Mouse (Mus musculus) c-Kit-positive CD71-positive TER-119-negative erythroid progenitor cells, embryonic 14.5 days (primary cell): ENCODE results near the gene Fah.

Source experiments
- DNase-seq: peaks from one replicate; pipeline ENCODE4 v3.0.0-alpha.2; 2013; ENCODE audit warnings: low read depth

The Fah gene

DNA sequence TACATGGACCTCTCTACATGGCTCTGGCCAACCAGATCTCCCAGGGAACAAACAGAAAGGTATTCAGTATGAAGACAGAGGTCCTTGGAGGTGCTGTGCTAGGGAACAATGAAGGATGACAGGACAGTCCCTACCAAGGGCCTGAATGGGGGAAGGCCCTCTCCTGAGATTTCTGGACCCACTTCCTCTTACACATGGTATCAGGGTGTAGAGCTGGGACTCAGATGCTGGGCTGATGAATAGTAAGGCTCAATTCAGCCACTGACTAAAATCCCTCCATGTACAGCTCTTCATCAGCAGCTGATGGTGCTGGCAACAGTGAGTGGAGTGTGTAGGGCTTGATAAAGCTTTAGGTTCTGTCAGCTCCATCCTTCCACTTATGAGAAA is 11.6 kb downstream of the Fah start:
- no peak for DNase-seq

DNA sequence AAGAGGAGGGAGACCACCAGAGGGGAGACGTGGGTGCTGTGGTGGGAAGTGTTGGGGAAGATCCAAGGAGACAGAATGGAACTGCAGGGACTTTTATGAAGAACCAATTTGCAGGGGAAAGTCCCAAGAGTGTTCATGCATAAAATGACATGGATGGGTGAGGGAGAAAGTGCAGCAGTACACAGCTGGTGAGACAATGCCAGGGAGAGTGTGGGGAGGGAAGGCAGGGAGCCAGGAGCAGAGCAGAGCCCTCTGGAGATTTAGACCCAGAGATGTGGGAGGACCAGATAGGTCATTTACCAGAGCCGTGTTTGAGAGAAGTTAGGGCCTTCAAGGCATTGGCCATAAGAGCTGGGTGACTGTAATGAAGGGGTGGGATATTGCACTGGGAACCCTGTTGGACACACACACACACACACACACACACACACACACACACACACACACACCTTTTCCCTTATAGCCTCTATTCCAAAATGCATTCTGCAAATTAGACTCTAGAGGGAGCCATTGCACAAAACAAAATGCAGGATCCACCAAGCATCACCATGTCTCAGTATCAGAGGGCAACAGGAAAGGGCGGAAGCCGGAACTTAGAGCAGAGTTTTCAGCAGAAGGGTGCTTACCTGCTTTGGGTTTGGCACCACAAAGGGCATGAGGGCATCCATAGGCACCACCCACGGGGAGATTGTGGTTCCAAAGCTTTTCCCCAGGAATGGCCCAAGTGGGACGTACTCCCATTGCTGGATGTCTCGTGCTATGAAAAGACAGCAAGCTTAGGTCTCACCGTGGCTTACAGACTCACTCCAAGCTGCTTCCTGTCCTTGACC is 12.2 kb downstream of the Fah start:
- peak; percentile 73 for DNase-seq

DNA sequence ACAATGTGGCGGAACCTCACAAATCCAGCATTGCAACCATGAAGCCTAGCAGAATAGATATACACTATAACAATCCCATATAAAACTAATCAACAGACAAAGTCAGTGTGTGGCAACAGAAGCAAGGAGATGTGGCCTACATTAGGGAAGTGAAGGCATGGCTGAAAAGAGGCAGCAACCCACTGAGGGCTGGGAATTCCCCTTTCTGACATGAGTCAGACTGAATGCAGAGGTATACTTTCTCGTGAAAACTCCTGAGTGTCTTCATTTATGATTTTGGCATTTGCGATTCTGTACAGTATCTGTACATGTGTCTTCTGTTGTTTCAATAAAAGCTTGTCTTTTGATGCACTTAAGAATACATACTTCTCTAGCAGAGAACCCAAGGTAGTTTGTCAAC is 15.2 kb downstream of the Fah start:
- DNase-seq: no peak

DNA sequence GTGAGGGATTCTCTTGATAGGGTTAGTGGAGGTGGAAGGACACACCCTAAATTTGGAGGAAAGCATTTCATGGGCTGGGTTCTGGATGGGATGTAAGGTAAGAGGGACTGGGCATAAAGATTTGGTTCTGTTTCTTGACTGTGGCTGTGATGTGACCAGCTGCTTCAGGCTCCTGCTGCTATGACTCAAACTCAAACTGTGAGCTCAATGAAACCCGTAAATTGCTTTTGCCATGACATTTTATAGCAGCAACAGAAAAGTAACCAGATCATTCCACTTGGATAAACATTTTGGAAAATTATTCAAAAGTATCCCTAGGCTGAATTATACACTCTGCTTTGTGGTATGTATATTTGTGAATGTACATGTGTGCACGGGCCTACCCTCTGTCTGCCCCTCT is 15.9 kb downstream of the Fah start:
- DNase-seq: no peak

DNA sequence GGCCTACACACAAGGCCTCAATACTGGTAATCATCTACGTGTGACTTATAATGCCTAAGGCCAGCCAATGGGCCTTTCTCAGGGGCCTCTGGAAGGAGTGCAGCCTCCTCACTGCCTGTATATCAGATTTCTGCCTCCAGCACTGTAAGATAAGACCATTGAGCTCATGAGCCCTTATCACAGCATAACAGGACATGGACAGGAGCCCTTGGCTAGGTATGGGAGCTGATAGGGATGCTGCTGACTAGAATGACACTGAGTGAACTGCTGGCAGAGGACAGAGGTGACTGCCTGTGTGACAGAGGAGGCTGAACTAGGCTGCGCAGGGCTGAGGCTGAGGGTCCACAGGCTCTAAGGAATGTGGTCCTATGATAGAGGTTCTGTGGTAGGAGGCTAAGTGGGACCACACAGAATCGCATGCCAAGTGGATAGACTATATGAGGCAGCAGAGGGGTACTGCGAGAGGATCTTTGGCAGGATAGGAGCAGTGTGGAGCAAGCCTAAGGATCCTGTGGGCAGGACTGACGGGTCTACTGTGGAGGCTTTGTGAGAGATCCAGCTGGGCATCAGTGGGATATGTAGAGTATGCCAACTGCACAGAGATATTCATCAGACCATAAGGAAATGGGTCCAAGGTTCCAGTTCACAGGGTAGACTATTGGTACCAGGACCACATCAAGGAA is 19.3 kb downstream of the Fah start:
- DNase-seq: peak; percentile 45

DNA sequence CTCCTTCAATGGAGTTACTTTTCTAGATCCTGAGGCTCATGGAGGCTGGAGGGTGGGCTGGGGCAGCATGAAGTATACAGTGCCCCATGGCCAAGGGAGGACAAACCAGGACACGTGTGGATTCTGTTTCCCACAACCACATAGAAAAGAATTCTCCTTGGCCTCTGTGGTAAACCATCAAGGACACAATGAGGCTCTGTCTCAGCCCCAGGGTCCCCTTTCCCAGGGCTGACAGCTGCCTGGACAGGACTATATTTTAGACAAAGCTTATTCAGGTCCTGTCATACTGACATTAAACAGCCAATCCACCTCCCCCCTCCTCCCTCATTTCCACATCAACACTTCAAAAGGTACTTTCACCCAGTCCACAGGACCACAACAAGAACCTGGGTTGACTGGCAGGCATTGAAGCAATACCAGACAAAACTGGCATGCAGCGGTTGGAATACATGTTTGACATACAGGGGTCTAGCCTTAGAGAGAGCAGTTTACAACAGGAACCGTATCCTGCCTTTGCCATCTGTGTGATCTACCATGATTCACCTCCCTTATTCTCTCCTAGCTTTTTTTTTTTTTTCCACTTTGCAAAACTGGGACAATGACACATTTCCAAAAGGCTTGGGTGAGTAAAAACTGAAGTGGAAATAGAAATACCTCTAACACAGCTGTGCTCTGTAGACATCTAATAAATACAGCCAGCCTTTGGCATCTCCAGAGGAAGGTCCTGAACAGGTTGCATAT is 20.0 kb downstream of the Fah start:
- no peak for DNase-seq

DNA sequence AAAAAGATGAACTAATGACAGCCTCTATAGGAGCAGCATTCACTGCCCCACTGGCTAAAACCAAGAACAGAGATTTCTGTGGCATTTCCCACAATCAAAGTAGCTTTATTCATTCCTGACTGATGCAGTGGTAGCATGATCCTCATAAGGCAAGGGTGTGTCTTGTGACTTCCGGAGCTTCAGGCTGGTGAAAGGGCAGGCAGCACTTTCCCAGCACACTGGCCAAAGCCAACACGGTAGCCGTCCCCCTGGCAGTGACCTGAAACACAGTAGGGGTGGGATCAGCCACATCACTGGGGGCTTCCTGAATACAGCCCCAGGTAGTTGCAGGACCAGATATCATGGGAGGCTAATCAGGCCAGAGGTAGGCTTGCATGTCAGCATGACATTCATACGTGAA is 21.4 kb downstream of the Fah start:
- DNase-seq: no peak

DNA sequence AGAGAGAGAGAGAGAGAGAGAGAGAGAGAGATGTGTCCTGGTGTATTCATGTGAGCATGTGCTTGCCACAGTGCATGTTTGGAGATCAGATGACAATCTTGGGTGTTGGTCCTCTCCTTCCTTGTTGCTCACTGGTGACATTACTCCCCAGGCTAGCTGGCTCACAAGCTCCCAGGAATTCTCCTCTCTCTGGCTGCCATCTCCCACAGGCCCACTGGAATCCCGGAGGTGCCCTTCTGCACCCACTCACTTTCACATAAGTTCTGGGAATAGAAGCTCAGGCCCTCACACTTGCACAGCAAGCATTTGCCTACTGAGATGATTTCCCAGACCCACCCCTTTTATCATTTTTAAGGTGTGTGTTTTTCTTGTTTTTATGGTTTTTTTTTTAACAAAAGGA is 26.8 kb downstream of the Fah start:
- DNase-seq: no peak

DNA sequence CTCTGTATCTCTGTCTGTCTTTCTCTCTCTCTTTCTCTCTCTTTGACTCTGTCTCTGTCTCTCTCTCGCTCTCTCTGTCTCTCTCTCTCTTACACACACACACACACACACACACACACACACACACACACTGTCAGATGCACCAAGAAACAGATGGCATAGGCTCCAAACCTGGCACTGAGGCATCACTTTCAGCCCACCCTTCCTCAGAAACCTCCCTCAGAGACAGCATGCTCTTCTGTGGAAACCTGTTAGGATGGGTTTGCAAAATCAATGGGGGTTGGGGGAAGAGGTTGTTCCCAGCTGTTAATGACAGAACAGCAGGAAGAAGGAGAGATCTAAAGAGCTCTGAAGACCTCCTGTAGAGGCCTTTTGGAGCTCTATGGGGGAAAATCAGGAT is 27.7 kb downstream of the Fah start:
- DNase-seq: no peak

DNA sequence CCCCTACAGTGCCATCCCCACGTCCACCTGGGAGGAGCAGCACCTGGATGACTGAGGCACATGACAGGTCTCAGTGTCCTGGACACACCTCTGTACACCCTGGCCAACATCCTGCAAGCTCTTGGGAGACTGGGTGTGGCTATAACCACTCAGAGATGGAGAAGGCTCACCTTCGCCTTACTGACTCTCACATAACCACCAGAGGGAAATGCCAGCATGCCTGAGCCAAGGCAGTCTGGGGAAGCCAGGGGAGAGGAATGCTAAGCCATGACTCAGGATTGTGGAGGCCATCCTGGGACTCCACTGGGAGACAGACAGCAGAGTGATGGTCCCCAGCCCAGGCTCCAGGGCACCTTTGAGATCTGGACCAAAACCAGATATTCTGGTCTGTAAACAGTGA is 29.5 kb downstream of the Fah start:
- no peak for DNase-seq

DNA sequence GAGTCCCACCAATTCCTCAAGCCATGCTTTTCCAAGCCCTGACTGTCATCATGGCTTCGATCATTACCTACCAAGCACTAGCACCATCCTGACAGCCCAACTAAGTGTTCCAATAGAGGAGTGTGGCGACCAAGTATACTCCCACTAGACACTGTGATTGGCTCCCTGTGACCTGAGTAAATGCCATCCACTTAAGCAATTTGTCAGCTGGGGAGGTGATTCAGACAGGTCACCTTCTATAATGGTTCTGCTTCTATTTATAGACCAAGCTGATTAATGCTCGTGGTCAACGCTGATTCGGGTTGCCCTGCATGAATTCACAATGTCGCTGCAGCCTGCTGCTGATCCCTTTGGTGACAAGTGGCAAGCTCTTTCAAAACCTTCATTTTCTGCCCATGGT is 40.3 kb downstream of the Fah start:
- DNase-seq: no peak

DNA sequence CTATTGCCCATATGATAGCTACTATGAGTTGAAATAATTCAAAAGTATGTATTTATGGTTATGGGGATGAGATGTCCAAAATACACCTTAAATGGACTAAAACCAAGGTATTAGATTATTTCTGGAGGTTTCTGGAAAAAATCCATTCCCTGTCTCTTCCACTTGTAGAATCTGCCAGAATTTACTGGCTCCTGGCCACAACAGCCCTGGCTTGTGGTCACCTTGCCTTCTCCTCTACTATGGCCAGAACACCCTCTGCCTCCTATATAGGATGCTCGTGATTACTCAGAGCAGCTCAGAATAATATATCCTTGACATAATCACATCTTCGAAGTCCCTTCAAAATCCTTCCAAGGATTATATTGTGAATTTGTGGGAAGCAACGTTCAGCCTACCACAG is 42.3 kb downstream of the Fah start:
- DNase-seq: no peak

DNA sequence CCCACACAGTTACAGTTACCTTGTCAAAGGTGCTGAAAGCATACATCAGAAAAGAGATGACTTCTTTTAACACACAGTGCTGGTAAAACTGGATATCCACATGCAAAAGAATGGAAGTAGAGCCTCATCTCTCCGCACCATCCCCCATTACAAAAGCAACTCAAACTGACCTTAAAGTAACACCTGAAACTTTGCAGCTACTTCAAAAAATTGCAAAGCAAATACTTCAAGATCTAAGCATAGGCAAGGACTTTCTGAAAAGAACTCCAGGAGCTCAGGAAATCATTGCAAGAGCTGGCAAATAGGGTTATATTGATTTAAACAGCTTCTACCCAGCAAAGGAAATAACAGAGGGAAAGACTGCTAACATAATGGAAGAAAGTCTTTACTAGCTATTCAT is 46.0 kb downstream of the Fah start:
- no peak for DNase-seq

DNA sequence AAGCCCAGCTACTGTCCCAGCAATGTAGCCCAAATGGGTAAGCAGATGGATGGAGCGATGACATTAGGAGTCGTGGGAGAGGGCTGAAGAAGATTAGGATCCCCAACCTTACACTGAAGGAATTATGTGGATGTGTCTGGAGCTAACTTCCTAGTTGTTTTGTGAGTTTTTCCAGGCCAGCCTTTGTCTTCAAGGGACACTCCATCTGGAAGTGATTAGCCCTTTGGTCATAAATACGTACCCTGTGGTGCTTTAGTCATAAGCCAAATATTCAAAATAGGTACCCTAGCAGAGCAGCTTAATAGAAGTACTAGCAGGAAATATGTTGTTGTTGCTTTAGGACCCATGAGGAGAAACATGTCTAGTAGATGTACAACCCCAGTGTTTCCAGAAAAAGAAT is 49.2 kb downstream of the Fah start:
- DNase-seq: no peak

DNA sequence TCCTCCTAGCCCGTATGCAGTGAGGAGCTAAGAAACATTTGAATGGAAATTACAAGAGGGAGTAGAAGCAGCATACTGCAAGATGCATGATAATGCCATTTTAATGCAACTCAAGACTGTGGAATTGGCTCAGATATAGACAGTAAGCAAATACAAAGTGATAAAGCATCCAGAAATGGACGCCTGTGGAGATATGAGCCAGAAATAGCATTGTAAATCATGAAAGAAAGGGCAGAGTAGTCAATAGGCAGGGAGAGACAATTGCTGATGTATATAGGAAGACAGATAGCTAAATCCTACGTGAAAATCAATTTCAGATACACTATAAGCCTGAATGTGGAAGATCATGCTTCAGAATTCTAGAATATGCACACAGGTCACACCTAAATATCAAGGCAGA is 51.2 kb downstream of the Fah start:
- no peak for DNase-seq

DNA sequence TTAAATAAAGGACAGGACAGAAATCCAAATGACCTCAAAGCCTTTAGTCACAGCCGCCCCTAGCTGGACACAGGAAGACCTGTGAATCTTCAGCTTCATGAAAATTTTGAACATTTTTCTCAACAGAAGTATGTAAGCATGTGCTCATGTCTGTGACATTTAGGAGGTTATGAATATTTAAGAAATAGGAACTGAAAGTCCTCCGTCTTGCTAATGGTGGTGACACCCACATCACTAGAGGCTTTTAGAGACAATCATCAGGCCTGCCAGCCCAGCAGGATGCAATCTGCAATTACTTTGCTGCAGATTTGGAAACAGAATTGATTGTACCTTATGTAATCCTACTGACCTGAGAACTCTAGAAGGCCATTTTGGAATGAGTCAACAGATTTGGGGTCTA is 55.0 kb downstream of the Fah start:
- DNase-seq: no peak

DNA sequence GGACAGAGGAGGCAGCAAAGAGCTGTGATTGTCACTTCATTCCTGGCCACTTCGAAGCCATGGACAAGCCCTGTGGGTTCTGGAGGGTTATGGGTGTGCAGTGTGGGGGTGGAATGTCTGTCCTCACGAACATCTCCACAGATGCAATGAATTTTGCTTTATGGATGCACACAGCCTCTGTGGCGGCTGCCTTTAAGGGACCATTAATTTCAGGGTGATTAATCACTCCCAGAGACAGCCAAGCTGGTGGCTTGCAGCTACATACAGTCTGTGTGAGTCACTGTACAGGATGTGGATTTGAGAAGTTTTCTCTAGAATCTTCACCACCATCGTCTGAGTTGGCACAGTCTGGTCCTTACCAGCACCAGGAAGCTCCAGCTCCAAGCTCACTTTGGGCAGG is 59.9 kb downstream of the Fah start:
- no peak for DNase-seq

DNA sequence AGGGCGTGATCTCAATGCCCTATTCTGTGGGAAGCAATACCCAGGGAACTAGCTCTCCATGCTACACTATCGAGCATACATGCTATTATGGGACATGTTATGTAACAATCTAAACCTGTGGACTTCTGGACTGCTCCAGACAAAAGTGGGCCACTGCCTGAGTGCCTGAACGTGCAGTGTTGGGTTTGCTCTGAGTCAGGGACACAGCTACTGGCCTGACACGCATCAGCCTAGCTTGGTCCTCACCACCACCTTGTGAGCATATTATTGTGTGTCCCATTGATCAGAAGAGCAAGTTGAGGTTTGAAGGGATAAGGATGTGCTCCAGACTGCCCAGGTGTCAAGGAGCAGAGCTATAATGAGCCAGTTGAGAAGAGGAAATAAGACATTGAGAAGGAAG is 61.6 kb downstream of the Fah start:
- no peak for DNase-seq
